Mouse (Mus musculus): ENCODE data around the gene Lmnb2.

DNA sequence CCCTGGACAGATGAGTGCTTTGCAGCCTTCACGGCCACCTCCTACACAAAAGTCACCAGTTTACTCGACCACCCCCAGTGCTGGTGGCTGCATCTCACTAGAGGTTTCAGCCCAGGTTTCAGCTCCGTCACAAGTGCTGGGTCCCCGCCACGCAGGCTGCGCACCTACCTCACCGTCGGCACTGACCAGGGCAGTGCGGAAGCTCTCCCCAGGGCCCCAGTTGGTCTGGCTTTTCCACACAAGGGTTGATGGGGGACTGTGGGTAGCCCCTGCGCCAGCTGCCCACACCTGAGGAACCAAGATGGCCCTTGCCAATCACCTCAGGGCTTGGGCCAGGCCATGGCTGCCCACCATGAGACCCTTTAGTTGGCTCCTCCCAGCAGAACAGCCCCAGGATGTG lies 14.8 kb downstream of the Lmnb2 start:
- no peak for TF ChIP-seq CTCF (IDR thresholded peaks at IDR 0.05; ENCODE audit: extremely low read depth, insufficient read depth, low read length)
- no peak for TF ChIP-seq POLR2A (IDR thresholded peaks at IDR 0.05; ENCODE audit: extremely low read depth, insufficient read depth, low read length)
